Comparison of ENCODE assay signal across 21 mouse cellular contexts in genomic region chr13:95475124-95475523, GRCm38 (mm10). TPM values are rescaled to one million over a fixed set of nuclear protein-coding genes. Genes with fewer than 3 reads are reported as not detected.
"Had no signal": no experiment of that assay in that cellular context is flagged by ENCODE, and none has a peak within 500 bp of the region (broad histone marks: within the 10 kb centered on the region; RNA-seq: fewer than 3 reads in every experiment).

No protein-coding gene starts in this region.

- H3K4me2 ChIP-seq: limb, embryonic 12.5 days; neural tube, embryonic 12.5 days had no signal

- H3K9ac ChIP-seq: limb, embryonic 12.5 days; neural tube, embryonic 12.5 days had no signal

- H3K9me3 ChIP-seq: limb, embryonic 12.5 days; neural tube, embryonic 12.5 days had no signal

- H3K36me3 ChIP-seq: limb, embryonic 12.5 days; neural tube, embryonic 12.5 days had no signal

- ATAC-seq: inflammation-experienced regulatory T-cells, adult 6 months; intestine, postnatal 0 days; lung, postnatal 0 days had no signal

- H3K27me3 ChIP-seq: neural tube, embryonic 12.5 days had no signal

- H3K4me3 ChIP-seq: limb, embryonic 12.5 days; neural tube, embryonic 12.5 days had no signal

- DNase-seq: kidney, adult 8-10 months; kidney, postnatal 36 days; layer of hippocampus, adult 9-11 months; layer of hippocampus, postnatal 36 days; lung, postnatal 4 days; midbrain, embryonic 14.5 days; retina, postnatal 1 day; thymus, postnatal 36 days had no signal

- H3K27ac ChIP-seq: limb, embryonic 12.5 days; neural tube, embryonic 12.5 days had no signal

- H3K4me1 ChIP-seq: limb, embryonic 12.5 days; neural tube, embryonic 12.5 days had no signal

RNA-seq across cellular contexts. Expression of gene S100z, which starts 3.4 kb away (rescaled TPM):
- total RNA-seq: layer of hippocampus, adult 18-20 months; layer of hippocampus, postnatal 36 days; left cerebral cortex, adult 8-10 months; left cerebral cortex, postnatal 25 days; liver, adult 2 months; monocyte, adult 5-6 weeks; neutrophil, adult 5-6 weeks had no signal
- polyA plus RNA-seq: inflammation-experienced regulatory T-cells, adult 6 months; kidney, embryonic 16.5 days; limb, embryonic 12.5 days; liver, adult 2 months; lung, postnatal 0 days; midbrain, embryonic 14.5 days; neural tube, embryonic 12.5 days; spleen, adult 2 months had no signal

RNA-seq across cellular contexts. Expression of gene Crhbp, which starts 30.4 kb away (rescaled TPM):
- total RNA-seq: liver, adult 2 months; monocyte, adult 5-6 weeks; neutrophil, adult 5-6 weeks had no signal
- polyA plus RNA-seq: inflammation-experienced regulatory T-cells, adult 6 months; intestine, postnatal 0 days; liver, adult 2 months; lung, postnatal 0 days; spleen, adult 2 months had no signal
